Mouse (Mus musculus): ENCODE results near the gene Gm10134. TPM values are rescaled to one million over a fixed set of nuclear protein-coding genes. Genes with fewer than 3 reads are reported as not detected.

Gm10134 gene
- polyA plus RNA-seq, 1 experiment from 2014 or later: 0.73 TPM

- 74% methylated on average over 8 of the region's 8 CpGs for WGBS
- peaks cover 38% of the 10 kb centered on the region for H3K4me1 ChIP-seq (replicated peaks; ENCODE audit: control insufficient read depth, insufficient read depth, low read length)
These were observed 32.3 kb downstream of the Gm10134 start for GRCm38 (mm10) chr2:28537995-28538816.

GRCm38 (mm10) chr2:28538817-28539128, 32.9 kb downstream of the Gm10134 start:
- Histone ChIP-seq H3K4me1 (replicated peaks; ENCODE audit: control insufficient read depth, insufficient read depth, low read length) (peaks cover 33% of the 10 kb centered on the region), H3K9me3 (ENCODE audit: control insufficient read depth, low read length) (no peaks in the 10 kb centered on the region), H3K4me2 (replicated peaks; ENCODE audit: low read depth, low read length) (no peak overlapping the region), H3K9ac (ENCODE audit: low read depth, low read length) (peak overlapping the region; percentile 42), H3K27ac (ENCODE audit: low read depth, low read length) (peak overlapping the region; percentile 80), H3K36me3 (ENCODE audit: control insufficient read depth, insufficient read depth, low read length) (peaks cover 5% of the 10 kb centered on the region; the same call in 1 of the 2 replicates), H3K4me3 (ENCODE audit: low read depth, low read length) (no peak overlapping the region), H3K27me3 (ENCODE audit: control insufficient read depth, insufficient read depth, low read length) (no peaks in the 10 kb centered on the region)
- ATAC-seq (ENCODE audit: low FRiP score): no peak
- WGBS: 25% methylated on average over 1 of the region's 1 CpGs
- no peak for DNase-seq (ENCODE audit: low spot score)

More at GRCm38 (mm10) chr2:28537995-28538816, 32.3 kb downstream of the Gm10134 start:
- Histone ChIP-seq H3K9me3 (ENCODE audit: control insufficient read depth, low read length) (no peaks in the 10 kb centered on the region), H3K27me3 (ENCODE audit: control insufficient read depth, insufficient read depth, low read length) (no peaks in the 10 kb centered on the region), H3K27ac (ENCODE audit: low read depth, low read length) (peak overlapping the region; percentile 80), H3K4me3 (ENCODE audit: low read depth, low read length) (no peak overlapping the region), H3K4me2 (replicated peaks; ENCODE audit: low read depth, low read length) (no peak overlapping the region), H3K9ac (ENCODE audit: low read depth, low read length) (no peak overlapping the region), H3K36me3 (ENCODE audit: control insufficient read depth, insufficient read depth, low read length) (peaks cover 5% of the 10 kb centered on the region; the same call in 1 of the 2 replicates)
- ATAC-seq (ENCODE audit: low FRiP score) (no peak), DNase-seq (ENCODE audit: low spot score) (no peak)

GRCm38 (mm10) chr2:28539206-28539605, 33.3 kb downstream of the Gm10134 start:
- H3K4me3 ChIP-seq (ENCODE audit: low read depth, low read length): no peak overlapping the region
- H3K4me1 ChIP-seq (replicated peaks; ENCODE audit: control insufficient read depth, insufficient read depth, low read length): peaks cover 31% of the 10 kb centered on the region
- no peak overlapping the region for H3K4me2 ChIP-seq (replicated peaks; ENCODE audit: low read depth, low read length)
- peak overlapping the region; percentile 80 for H3K27ac ChIP-seq (ENCODE audit: low read depth, low read length)
- peak overlapping the region; percentile 42 for H3K9ac ChIP-seq (ENCODE audit: low read depth, low read length)
- peaks cover 5% of the 10 kb centered on the region; the same call in 1 of the 2 replicates for H3K36me3 ChIP-seq (ENCODE audit: control insufficient read depth, insufficient read depth, low read length)
- DNase-seq (ENCODE audit: low spot score) (peak; percentile 69), ATAC-seq (ENCODE audit: low FRiP score) (peak; percentile 58; the same call in 1 of the 2 replicates)
- H3K9me3 ChIP-seq (ENCODE audit: control insufficient read depth, low read length): no peaks in the 10 kb centered on the region
- WGBS: 32% methylated on average over 7 of the region's 7 CpGs
- no peaks in the 10 kb centered on the region for H3K27me3 ChIP-seq (ENCODE audit: control insufficient read depth, insufficient read depth, low read length)

- Histone ChIP-seq H3K4me2 (replicated peaks; ENCODE audit: low read depth, low read length) (no peak overlapping the region), H3K9me3 (ENCODE audit: control insufficient read depth, low read length) (no peaks in the 10 kb centered on the region), H3K4me3 (ENCODE audit: low read depth, low read length) (no peak overlapping the region), H3K36me3 (ENCODE audit: control insufficient read depth, insufficient read depth, low read length) (peaks cover 7% of the 10 kb centered on the region; the same call in 1 of the 2 replicates), H3K4me1 (replicated peaks; ENCODE audit: control insufficient read depth, insufficient read depth, low read length) (peaks cover 29% of the 10 kb centered on the region), H3K27ac (ENCODE audit: low read depth, low read length) (peak overlapping the region; percentile 80), H3K27me3 (ENCODE audit: control insufficient read depth, insufficient read depth, low read length) (no peaks in the 10 kb centered on the region), H3K9ac (ENCODE audit: low read depth, low read length) (peak overlapping the region; percentile 15; the same call in 1 of the 2 replicates)
- no peak for DNase-seq (ENCODE audit: low spot score)
- 87% methylated on average over 2 of the region's 2 CpGs for WGBS
- ATAC-seq (ENCODE audit: low FRiP score): no peak
These were observed 34.1 kb downstream of the Gm10134 start for GRCm38 (mm10) chr2:28539949-28540348.

- Histone ChIP-seq H3K4me1 (replicated peaks; ENCODE audit: control insufficient read depth, insufficient read depth, low read length) (peaks cover 23% of the 10 kb centered on the region), H3K9ac (ENCODE audit: low read depth, low read length) (no peak overlapping the region), H3K9me3 (ENCODE audit: control insufficient read depth, low read length) (no peaks in the 10 kb centered on the region), H3K27me3 (ENCODE audit: control insufficient read depth, insufficient read depth, low read length) (no peaks in the 10 kb centered on the region), H3K36me3 (ENCODE audit: control insufficient read depth, insufficient read depth, low read length) (peaks cover 15% of the 10 kb centered on the region; the same call in 1 of the 2 replicates), H3K27ac (ENCODE audit: low read depth, low read length) (no peak overlapping the region), H3K4me3 (ENCODE audit: low read depth, low read length) (no peak overlapping the region), H3K4me2 (replicated peaks; ENCODE audit: low read depth, low read length) (no peak overlapping the region)
- ATAC-seq (ENCODE audit: low FRiP score): no peak
- 81% methylated on average over 8 of the region's 8 CpGs for WGBS
- no peak for DNase-seq (ENCODE audit: low spot score)
These were observed 34.8 kb downstream of the Gm10134 start for GRCm38 (mm10) chr2:28540587-28541227.

GRCm38 (mm10) chr2:28543894-28544293, 38.0 kb downstream of the Gm10134 start:
- Histone ChIP-seq H3K4me2 (replicated peaks; ENCODE audit: low read depth, low read length) (no peak overlapping the region), H3K27ac (ENCODE audit: low read depth, low read length) (no peak overlapping the region), H3K36me3 (ENCODE audit: control insufficient read depth, insufficient read depth, low read length) (peaks cover 23% of the 10 kb centered on the region), H3K4me1 (replicated peaks; ENCODE audit: control insufficient read depth, insufficient read depth, low read length) (peaks cover 8% of the 10 kb centered on the region), H3K9me3 (ENCODE audit: control insufficient read depth, low read length) (no peaks in the 10 kb centered on the region), H3K9ac (ENCODE audit: low read depth, low read length) (no peak overlapping the region), H3K4me3 (ENCODE audit: low read depth, low read length) (no peak overlapping the region), H3K27me3 (ENCODE audit: control insufficient read depth, insufficient read depth, low read length) (no peaks in the 10 kb centered on the region)
- DNase-seq (ENCODE audit: low spot score) (no peak), ATAC-seq (ENCODE audit: low FRiP score) (no peak)
- WGBS: 95% methylated on average over 8 of the region's 8 CpGs

- no peaks in the 10 kb centered on the region for H3K9me3 ChIP-seq (ENCODE audit: control insufficient read depth, low read length)
- H3K4me2 ChIP-seq (replicated peaks; ENCODE audit: low read depth, low read length): no peak overlapping the region
- H3K4me3 ChIP-seq (ENCODE audit: low read depth, low read length): no peak overlapping the region
- ATAC-seq (ENCODE audit: low FRiP score) (no peak), DNase-seq (ENCODE audit: low spot score) (no peak)
- peaks cover 33% of the 10 kb centered on the region for H3K36me3 ChIP-seq (ENCODE audit: control insufficient read depth, insufficient read depth, low read length)
- H3K9ac ChIP-seq (ENCODE audit: low read depth, low read length): no peak overlapping the region
- no peak overlapping the region for H3K27ac ChIP-seq (ENCODE audit: low read depth, low read length)
- no peaks in the 10 kb centered on the region for H3K27me3 ChIP-seq (ENCODE audit: control insufficient read depth, insufficient read depth, low read length)
- H3K4me1 ChIP-seq (replicated peaks; ENCODE audit: control insufficient read depth, insufficient read depth, low read length): no peaks in the 10 kb centered on the region
These were observed 40.1 kb downstream of the Gm10134 start for GRCm38 (mm10) chr2:28545976-28546375.

GRCm38 (mm10) chr2:28546560-28546959, 40.7 kb downstream of the Gm10134 start:
- Histone ChIP-seq H3K27me3 (ENCODE audit: control insufficient read depth, insufficient read depth, low read length) (no peaks in the 10 kb centered on the region), H3K4me2 (replicated peaks; ENCODE audit: low read depth, low read length) (no peak overlapping the region), H3K9ac (ENCODE audit: low read depth, low read length) (no peak overlapping the region), H3K4me1 (replicated peaks; ENCODE audit: control insufficient read depth, insufficient read depth, low read length) (no peaks in the 10 kb centered on the region), H3K36me3 (ENCODE audit: control insufficient read depth, insufficient read depth, low read length) (peaks cover 35% of the 10 kb centered on the region), H3K27ac (ENCODE audit: low read depth, low read length) (no peak overlapping the region), H3K9me3 (ENCODE audit: control insufficient read depth, low read length) (no peaks in the 10 kb centered on the region), H3K4me3 (ENCODE audit: low read depth, low read length) (no peak overlapping the region)
- ATAC-seq (ENCODE audit: low FRiP score): no peak
- 73% methylated on average over 6 of the region's 6 CpGs for WGBS
- no peak for DNase-seq (ENCODE audit: low spot score)

Data from hindbrain, embryonic 11.5 days (tissue).